Mouse (Mus musculus): ENCODE results near the gene Hal. TPM values are rescaled to one million over a fixed set of nuclear protein-coding genes. Genes with fewer than 3 reads are reported as not detected.

Hal gene
- polyA plus RNA-seq (2021; fragmentation: Nextera tagmentation), result 0.06 TPM in 1 of 2 replicates, not detected in the other
- long read RNA-seq, experiment 1, result 0 reads
- long read RNA-seq, experiment 2, result 0 reads

GRCm38 (mm10) chr10:93488066-93488827, at the start of gene Hal:
Gene Hal, plus strand, starts transcription at chr10:93488768.

GRCm38 (mm10) chr10:93539775-93540430, 51.3 kb downstream of the Hal start, which contains the start of gene Amdhd1:
Gene Amdhd1, minus strand, starts transcription at chr10:93540033.

GRCm38 (mm10) chr10:93540431-93541210, 52.1 kb downstream of the Hal start, which contains the start of gene Ccdc38:
Gene Ccdc38, plus strand, starts transcription at chr10:93540632.

Other genes starting within 250 kb of the Hal start
- 1.6 TPM in 2 replicates for gene Elk3, start 177.6 kb upstream of the Hal start, polyA plus RNA-seq (2021; fragmentation: Nextera tagmentation)
- 42.5 and 43.7 TPM in 2 replicates for gene Lta4h, start 35.4 kb upstream of the Hal start, polyA plus RNA-seq (2021; fragmentation: Nextera tagmentation)
- gene Amdhd1, start 51.3 kb downstream of the Hal start, polyA plus RNA-seq (2021; fragmentation: Nextera tagmentation), result 0.21 and 0.35 TPM in 2 replicates
- 0.26 and 0.35 TPM in 2 replicates for gene Ccdc38, start 51.9 kb downstream of the Hal start, polyA plus RNA-seq (2021; fragmentation: Nextera tagmentation)
- 110 and 116 TPM in 2 replicates for gene Snrpf, start 100.9 kb downstream of the Hal start, polyA plus RNA-seq (2021; fragmentation: Nextera tagmentation)
- gene Ntn4, start 151.9 kb downstream of the Hal start, polyA plus RNA-seq (2021; fragmentation: Nextera tagmentation), result 0.19 and 0.34 TPM in 2 replicates

Measured in layer of hippocampus, adult 6 months (tissue).